Comparison of ENCODE assay signal across 29 mouse cellular contexts in the genomic region with DNA sequence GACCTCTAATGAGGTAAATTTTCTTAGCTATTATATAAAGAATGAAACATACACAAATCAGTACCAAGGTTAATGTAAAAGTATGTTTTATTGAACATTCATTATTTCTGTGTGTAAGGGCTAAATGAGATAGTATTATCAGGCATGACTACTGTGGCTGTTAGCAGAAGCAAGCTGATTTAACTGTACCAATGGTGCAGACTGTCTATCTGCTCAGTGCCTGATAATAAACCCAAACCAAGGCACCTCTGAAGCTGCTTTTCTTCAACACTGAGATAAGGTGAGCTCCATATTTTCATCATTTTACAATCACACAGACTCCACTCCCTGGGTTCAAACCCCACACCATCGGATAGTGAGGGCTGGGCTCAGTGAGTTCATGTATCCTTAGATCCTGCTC. TPM values are rescaled to one million over a fixed set of nuclear protein-coding genes. Genes with fewer than 3 reads are reported as not detected.
DNase-seq lines count a peak whose midpoint lies in the region; ATAC-seq and TF ChIP-seq lines count a peak whose summit lies in the region.
"Had no signal": no experiment of that assay in that cellular context is flagged by ENCODE, and none has a peak within 500 bp of the region (broad histone marks: within the 10 kb centered on the region; RNA-seq: fewer than 3 reads in every experiment).

No protein-coding gene starts in this region.

- H3K36me3 ChIP-seq in MEL (ENCODE audit: control insufficient read depth in 1 of 2, insufficient read depth in 2 of 2, low read length in 2 of 2): no peaks in the 10 kb centered on the region
- no peaks in the 10 kb centered on the region for H3K36me3 ChIP-seq in liver, embryonic 14.5 days (replicated peaks; ENCODE audit: control insufficient read depth, insufficient read depth, low read depth)
- H3K36me3 ChIP-seq in liver, postnatal 0 days (replicated peaks; ENCODE audit: insufficient read depth, low read length): peaks cover 11% of the 10 kb centered on the region; the same call in 1 of the 2 replicates
- H3K36me3 ChIP-seq in hindbrain, embryonic 11.5 days (ENCODE audit: control insufficient read depth, insufficient read depth, low read length): no peaks in the 10 kb centered on the region
- H3K36me3 ChIP-seq: embryonic facial prominence, embryonic 12.5 days; embryonic facial prominence, embryonic 15.5 days; hindbrain, embryonic 12.5 days had no signal

- DNase-seq in MEL (ENCODE audit: low read depth, low spot score): peak; percentile 34
- no peak for DNase-seq in liver, embryonic 14.5 days (ENCODE audit: low read depth in 3 of 3, low spot score in 3 of 3)
- DNase-seq in liver, postnatal 0 days: no peak
- no peak for DNase-seq in layer of hippocampus, postnatal 14 days (ENCODE audit: low spot score in 2 of 2)
- no peak for DNase-seq in testis, postnatal 10 days (ENCODE audit: low spot score)
- DNase-seq in yolk sac, embryonic 10.5 days (ENCODE audit: low spot score): no peak
- DNase-seq in hindbrain, embryonic 11.5 days (ENCODE audit: low spot score): no peak
- DNase-seq: adrenal gland, adult 8-10 months; adrenal gland, postnatal 36 days; cerebellum, adult 18-20 months; cerebellum, adult 9-10 months; cerebellum, postnatal 14 days; forebrain, postnatal 0 days; gastrocnemius, adult 2 months; gastrocnemius, postnatal 14 days; heart, adult 18-20 months; heart, postnatal 14 days; heart, postnatal 4 days had no signal

- no peak overlapping the region for H3K27ac ChIP-seq in MEL (ENCODE audit: control insufficient read depth, low read depth, low read length)
- H3K27ac ChIP-seq in liver, embryonic 14.5 days: no peak overlapping the region
- H3K27ac ChIP-seq in liver, postnatal 0 days (ENCODE audit: low read depth): no peak overlapping the region
- no peak overlapping the region for H3K27ac ChIP-seq in hindbrain, embryonic 11.5 days (ENCODE audit: low read depth, low read length)
- H3K27ac ChIP-seq: embryonic facial prominence, embryonic 12.5 days; embryonic facial prominence, embryonic 15.5 days; gastrocnemius, adult 2 months; heart, embryonic 13.5 days; hindbrain, embryonic 12.5 days had no signal

- TF ChIP-seq CTCF in MEL (IDR thresholded peaks at IDR 0.05 in 2 of 3, conservative IDR thresholded peaks at IDR 0.05 in 1 of 3; ENCODE audit: control insufficient read depth in 1 of 3, insufficient read depth in 1 of 3, low read depth in 2 of 3, low read length in 3 of 3, poor library complexity in 1 of 3, severe bottlenecking in 1 of 3): no peak
- TF ChIP-seq CTCF in liver, embryonic 14.5 days (IDR thresholded peaks at IDR 0.05; ENCODE audit: low read depth): no peak
- no peak for TF ChIP-seq CTCF in liver, postnatal 0 days (IDR thresholded peaks at IDR 0.05; ENCODE audit: low read depth)

- H3K4me1 ChIP-seq in MEL (ENCODE audit: control insufficient read depth in 1 of 2, insufficient read depth in 2 of 2, low read length in 2 of 2): no peaks in the 10 kb centered on the region
- peaks cover 6 to 9% of the 10 kb centered on the region in 2 experiments; a peak in 2 of 4 replicates for H3K4me1 ChIP-seq in liver, embryonic 14.5 days (replicated peaks; ENCODE audit: control insufficient read depth in 2 of 2, insufficient read depth in 2 of 2, low read length in 1 of 2)
- no peaks in the 10 kb centered on the region for H3K4me1 ChIP-seq in liver, postnatal 0 days (ENCODE audit: insufficient read depth)
- H3K4me1 ChIP-seq in hindbrain, embryonic 11.5 days (replicated peaks; ENCODE audit: control insufficient read depth, insufficient read depth, low read length): no peaks in the 10 kb centered on the region
- H3K4me1 ChIP-seq: embryonic facial prominence, embryonic 12.5 days; embryonic facial prominence, embryonic 15.5 days; heart, embryonic 13.5 days; hindbrain, embryonic 12.5 days had no signal

- no peak overlapping the region for H3K4me2 ChIP-seq in liver, embryonic 14.5 days (ENCODE audit: low read depth)
- H3K4me2 ChIP-seq in liver, postnatal 0 days (ENCODE audit: low read depth, low read length): no peak overlapping the region
- H3K4me2 ChIP-seq in hindbrain, embryonic 11.5 days (replicated peaks; ENCODE audit: low read depth, low read length): no peak overlapping the region
- H3K4me2 ChIP-seq: embryonic facial prominence, embryonic 12.5 days; embryonic facial prominence, embryonic 15.5 days; heart, embryonic 13.5 days; hindbrain, embryonic 12.5 days had no signal

- H3K4me3 ChIP-seq in MEL (ENCODE audit: control insufficient read depth in 1 of 2, insufficient read depth in 1 of 2, low read depth in 2 of 2, low read length in 2 of 2): no peak overlapping the region
- no peak overlapping the region for H3K4me3 ChIP-seq in liver, embryonic 14.5 days (ENCODE audit: insufficient read depth in 1 of 2, low read depth in 2 of 2, low read length in 2 of 2)
- H3K4me3 ChIP-seq in liver, postnatal 0 days (ENCODE audit: low read depth, low read length): no peak overlapping the region
- H3K4me3 ChIP-seq in hindbrain, embryonic 11.5 days (ENCODE audit: low read depth, low read length): no peak overlapping the region
- H3K4me3 ChIP-seq: embryonic facial prominence, embryonic 12.5 days; embryonic facial prominence, embryonic 15.5 days; gastrocnemius, adult 2 months; heart, embryonic 13.5 days; hindbrain, embryonic 12.5 days had no signal

- no peak for TF ChIP-seq RAD21 in MEL (IDR thresholded peaks at IDR 0.05; ENCODE audit: low read depth, low read length)

- peak; percentile 47; the same call in 1 of the 2 replicates for ATAC-seq in common myeloid progenitor, adult 5-6 weeks (replicated peaks; ENCODE audit: low read depth, poor library complexity, severe bottlenecking)
- ATAC-seq in liver, embryonic 14.5 days (ENCODE audit: insufficient read depth): peak; percentile 75
- 0 out of 2 replicates have a peak, but pooled peaks have one; percentile 13 for ATAC-seq in liver, postnatal 0 days
- ATAC-seq in hindbrain, embryonic 11.5 days (ENCODE audit: low FRiP score): no peak
- ATAC-seq: activated CD4-positive, CD25-positive, alpha-beta regulatory T cell, adult 4 months; CD4-positive, CD25-positive, alpha-beta regulatory T cell, adult 4 months; forebrain, embryonic 14.5 days; forebrain, postnatal 0 days; hindbrain, embryonic 16.5 days had no signal

- no peak overlapping the region for H3K9ac ChIP-seq in MEL (ENCODE audit: control insufficient read depth, low read depth, low read length, poor library complexity, severe bottlenecking)
- no peak overlapping the region for H3K9ac ChIP-seq in liver, embryonic 14.5 days (replicated peaks)
- H3K9ac ChIP-seq in liver, postnatal 0 days (replicated peaks): no peak overlapping the region
- H3K9ac ChIP-seq in hindbrain, embryonic 11.5 days (ENCODE audit: low read depth, low read length): no peak overlapping the region
- H3K9ac ChIP-seq: embryonic facial prominence, embryonic 12.5 days; embryonic facial prominence, embryonic 15.5 days; forebrain, postnatal 0 days; heart, embryonic 13.5 days; hindbrain, embryonic 12.5 days had no signal

- no peaks in the 10 kb centered on the region for H3K9me3 ChIP-seq in MEL (replicated peaks; ENCODE audit: insufficient read depth, low read length)
- no peaks in the 10 kb centered on the region for H3K9me3 ChIP-seq in liver, embryonic 14.5 days (ENCODE audit: control insufficient read depth, low read length)
- 0 out of 2 replicates have a peak, but pooled peaks cover 2% of the 10 kb centered on the region for H3K9me3 ChIP-seq in liver, postnatal 0 days (ENCODE audit: low read length)
- H3K9me3 ChIP-seq in hindbrain, embryonic 11.5 days (ENCODE audit: control insufficient read depth, low read length): no peaks in the 10 kb centered on the region
- H3K9me3 ChIP-seq: embryonic facial prominence, embryonic 12.5 days; embryonic facial prominence, embryonic 15.5 days; heart, embryonic 13.5 days had no signal

- no peak for TF ChIP-seq POLR2A in MEL (IDR thresholded peaks at IDR 0.05; ENCODE audit: control insufficient read depth in 1 of 2, insufficient read depth in 1 of 2, low read depth in 1 of 2, low read length in 2 of 2, poor library complexity in 1 of 2)

- H3K27me3 ChIP-seq in MEL (ENCODE audit: control insufficient read depth in 1 of 2, insufficient read depth in 2 of 2, low read length in 2 of 2): no peaks in the 10 kb centered on the region
- no peaks in the 10 kb centered on the region for H3K27me3 ChIP-seq in liver, embryonic 14.5 days (ENCODE audit: control insufficient read depth, insufficient read depth, low read length)
- H3K27me3 ChIP-seq in liver, postnatal 0 days (ENCODE audit: insufficient read depth, low read length): no peaks in the 10 kb centered on the region
- no peaks in the 10 kb centered on the region for H3K27me3 ChIP-seq in hindbrain, embryonic 11.5 days (ENCODE audit: control insufficient read depth, insufficient read depth, low read length)
- H3K27me3 ChIP-seq: embryonic facial prominence, embryonic 12.5 days; embryonic facial prominence, embryonic 15.5 days; heart, embryonic 13.5 days; hindbrain, embryonic 12.5 days had no signal

- TF ChIP-seq EP300 in MEL (IDR thresholded peaks at IDR 0.05; ENCODE audit: low read depth in 1 of 2, low read length in 2 of 2): peak; percentile 69 to 75
- TF ChIP-seq EP300 in liver, embryonic 14.5 days (IDR thresholded peaks at IDR 0.05; ENCODE audit: low read depth): peak; percentile 70
- TF ChIP-seq EP300 in liver, postnatal 0 days (IDR thresholded peaks at IDR 0.05; ENCODE audit: low read depth): peak; percentile 53

- WGBS in liver, embryonic 14.5 days (ENCODE audit: insufficient replicate concordance): 15% methylated on average over 1 of the region's 1 CpGs
- WGBS in liver, postnatal 0 days (ENCODE audit: insufficient replicate concordance): 71% methylated on average over 1 of the region's 1 CpGs
- 91% methylated on average over 1 of the region's 1 CpGs for WGBS in hindbrain, embryonic 11.5 days

- H3K79me2 ChIP-seq in MEL (ENCODE audit: control insufficient read depth, insufficient read depth, low read length, poor library complexity): no peaks in the 10 kb centered on the region

RNA-seq across cellular contexts. Expression of gene Card6, which starts 11.0 kb away (rescaled TPM):
- total RNA-seq in MEL (2012; rRNA removed): 0.08 and 0.26 TPM in 2 replicates
- under 1 TPM in 1 of 2 experiments, not detected in 1; 0.13 TPM for polyA plus RNA-seq in MEL (2012; ENCODE audit: insufficient read depth in 1 of 2, insufficient read length in 2 of 2, low read depth in 1 of 2, low replicate concordance in 2 of 2, missing spikeins in 1 of 2)
- total RNA-seq in common myeloid progenitor, adult 5-6 weeks (2017): 0.41 and 0.68 TPM in 2 replicates
- polyA plus RNA-seq in liver, embryonic 14.5 days (2012; rRNA removed): 0.57 and 0.63 TPM in 2 replicates
- 0.74 and 1.00 TPM in 2 replicates for polyA plus RNA-seq in liver, embryonic 14.5 days (2014; fragmentation: Nextera tagmentation; extraction: Ambion mirVana)
- 2.1 and 2.7 TPM in 2 replicates for polyA plus RNA-seq in liver, postnatal 0 days (2015; fragmentation: Nextera tagmentation; extraction: Ambion mirVana)
- total RNA-seq in layer of hippocampus, postnatal 14 days (2021): 1 to 10 TPM; 2.0 to 3.7 TPM
- polyA plus RNA-seq in hindbrain, embryonic 11.5 days (2014; fragmentation: Nextera tagmentation; extraction: Ambion mirVana): 1.3 and 1.6 TPM in 2 replicates

RNA-seq across cellular contexts. Expression of gene Rpl37, which starts 19.1 kb away (rescaled TPM):
- total RNA-seq in MEL (2012; rRNA removed): 1,625 and 1,669 TPM in 2 replicates
- 1,000 to 10,000 TPM in 1 of 2 experiments, 100 to 1,000 TPM in 1; 923 to 1,012 TPM for polyA plus RNA-seq in MEL (2012; ENCODE audit: insufficient read depth in 1 of 2, insufficient read length in 2 of 2, low read depth in 1 of 2, low replicate concordance in 2 of 2, missing spikeins in 1 of 2)
- total RNA-seq in common myeloid progenitor, adult 5-6 weeks (2017): 2,045 and 2,619 TPM in 2 replicates
- 259 and 884 TPM in 2 replicates for polyA plus RNA-seq in liver, embryonic 14.5 days (2012; rRNA removed)
- 547 and 570 TPM in 2 replicates for polyA plus RNA-seq in liver, embryonic 14.5 days (2014; fragmentation: Nextera tagmentation; extraction: Ambion mirVana)
- 412 and 430 TPM in 2 replicates for polyA plus RNA-seq in liver, postnatal 0 days (2015; fragmentation: Nextera tagmentation; extraction: Ambion mirVana)
- total RNA-seq in layer of hippocampus, postnatal 14 days (2021): 100 to 1,000 TPM; 210 to 230 TPM
- 482 and 496 TPM in 2 replicates for polyA plus RNA-seq in hindbrain, embryonic 11.5 days (2014; fragmentation: Nextera tagmentation; extraction: Ambion mirVana)

RNA-seq across cellular contexts. Expression of gene C7, which starts 33.8 kb away (rescaled TPM):
- not detected in 2 replicates for total RNA-seq in MEL (2012; rRNA removed)
- not detected for polyA plus RNA-seq in MEL (2012; ENCODE audit: insufficient read depth in 1 of 2, insufficient read length in 2 of 2, low read depth in 1 of 2, low replicate concordance in 2 of 2, missing spikeins in 1 of 2)
- total RNA-seq in common myeloid progenitor, adult 5-6 weeks (2017): not detected in 2 replicates
- 0.01 TPM in 1 of 2 replicates, not detected in the other for polyA plus RNA-seq in liver, embryonic 14.5 days (2012; rRNA removed)
- 0.06 TPM in 1 of 2 replicates, not detected in the other for polyA plus RNA-seq in liver, embryonic 14.5 days (2014; fragmentation: Nextera tagmentation; extraction: Ambion mirVana)
- polyA plus RNA-seq in liver, postnatal 0 days (2015; fragmentation: Nextera tagmentation; extraction: Ambion mirVana): not detected in 2 replicates
- under 1 TPM; 0.14 to 0.28 TPM for total RNA-seq in layer of hippocampus, postnatal 14 days (2021)
- polyA plus RNA-seq in hindbrain, embryonic 11.5 days (2014; fragmentation: Nextera tagmentation; extraction: Ambion mirVana): not detected in 2 replicates
- polyA plus RNA-seq: activated CD4-positive, CD25-positive, alpha-beta regulatory T cell, adult 4 months; C2C12; CD4-positive, CD25-positive, alpha-beta regulatory T cell, adult 4 months; embryonic facial prominence, embryonic 15.5 days; forebrain, embryonic 11.5 days; hindbrain, embryonic 12.5 days had no signal

RNA-seq across cellular contexts. Expression of gene Prkaa1, which starts 46.3 kb away (rescaled TPM):
- total RNA-seq in MEL (2012; rRNA removed): 18.3 and 20.0 TPM in 2 replicates
- polyA plus RNA-seq in MEL (2012; ENCODE audit: insufficient read depth in 1 of 2, insufficient read length in 2 of 2, low read depth in 1 of 2, low replicate concordance in 2 of 2, missing spikeins in 1 of 2): 10 to 100 TPM in 1 of 2 experiments, not detected in 1; 23.0 TPM
- total RNA-seq in common myeloid progenitor, adult 5-6 weeks (2017): 31.5 and 39.9 TPM in 2 replicates
- 6.6 and 8.6 TPM in 2 replicates for polyA plus RNA-seq in liver, embryonic 14.5 days (2012; rRNA removed)
- polyA plus RNA-seq in liver, embryonic 14.5 days (2014; fragmentation: Nextera tagmentation; extraction: Ambion mirVana): 15.7 and 16.6 TPM in 2 replicates
- 6.8 and 7.2 TPM in 2 replicates for polyA plus RNA-seq in liver, postnatal 0 days (2015; fragmentation: Nextera tagmentation; extraction: Ambion mirVana)
- total RNA-seq in layer of hippocampus, postnatal 14 days (2021): 10 to 100 TPM; 19.2 to 20.8 TPM
- polyA plus RNA-seq in hindbrain, embryonic 11.5 days (2014; fragmentation: Nextera tagmentation; extraction: Ambion mirVana): 19.8 and 20.6 TPM in 2 replicates
